Mouse (Mus musculus): ENCODE results near the gene Rftn1. TPM values are rescaled to one million over a fixed set of nuclear protein-coding genes. Genes with fewer than 3 reads are reported as not detected.

The Rftn1 gene
- polyA plus RNA-seq, 1 experiment from 2014 or later = 11.9 TPM

Other genes starting within 250 kb of the Rftn1 start
- not detected in 2 replicates for gene Dazl, start 103.0 kb upstream of the Rftn1 start, polyA plus RNA-seq (2014; fragmentation: Nextera tagmentation; extraction: Ambion mirVana)